Mouse (Mus musculus) hindbrain, embryonic 11.5 days (tissue): ENCODE measurements around the gene Shkbp1. TPM values are rescaled to one million over a fixed set of nuclear protein-coding genes. Genes with fewer than 3 reads are reported as not detected.

Experiments
- ATAC-seq: fragments of 200-750 bp; cut with Nextera tagmentation; 2 replicates; pipeline ENCODE4 v1.8.0; 2017; ENCODE audit warnings: mild to moderate bottlenecking, moderate TSS enrichment, moderate library complexity; ENCODE audit not compliant: low FRiP score
- DNase-seq: peaks from one replicate; pipeline ENCODE4 v3.0.0-alpha.2; 2015; ENCODE audit warnings: low spot score
- H3K27ac ChIP-seq: fragments of 300-500 bp; sonication (generic); 2 replicates; pipeline ENCODE4 v1.5.1; 2014; ENCODE audit warnings: mild to moderate bottlenecking, low read depth, low read length
- H3K27me3 ChIP-seq: fragments of 300-500 bp; sonication (generic); 2 replicates; pipeline ENCODE4 v1.6.1; 2014; ENCODE audit warnings: mild to moderate bottlenecking, low read length, moderate library complexity, mixed read lengths; ENCODE audit not compliant: control insufficient read depth, insufficient read depth
- H3K36me3 ChIP-seq: fragments of 300-500 bp; sonication (generic); 2 replicates; pipeline ENCODE4 v1.6.1; 2014; ENCODE audit warnings: mild to moderate bottlenecking, low read length, moderate library complexity, mixed read lengths; ENCODE audit not compliant: control insufficient read depth, insufficient read depth
- H3K4me1 ChIP-seq: fragments of 300-500 bp; sonication (generic); replicated peaks from 2 replicates; pipeline ENCODE4 v1.6.1; 2014; ENCODE audit warnings: low read length, mixed read lengths; ENCODE audit not compliant: control insufficient read depth, insufficient read depth
- H3K4me2 ChIP-seq: fragments of 300-500 bp; sonication (generic); replicated peaks from 2 replicates; pipeline ENCODE4 v1.6.1; 2014; ENCODE audit warnings: mild to moderate bottlenecking, low read depth, low read length
- H3K4me3 ChIP-seq: fragments of 300-500 bp; sonication (generic); 2 replicates; pipeline ENCODE4 v1.5.1; 2014; ENCODE audit warnings: low read depth, low read length
- H3K9ac ChIP-seq: fragments of 300-500 bp; sonication (generic); 2 replicates; pipeline ENCODE4 v1.6.1; 2014; ENCODE audit warnings: low read depth, low read length
- H3K9me3 ChIP-seq: fragments of 300-500 bp; sonication (generic); 2 replicates; pipeline ENCODE4 v1.6.1; 2016; ENCODE audit warnings: low read length; ENCODE audit not compliant: control insufficient read depth
- WGBS: fragments of 180-500 bp; shearing (Covaris S2); extraction: QIAGEN DNeasy Blood & Tissue Kit; methylation state at CpG from one replicate; pipeline ENCODE4 v1.1.7; 2014; 5-methylcytosine and 5-hydroxymethylcytosine counted together
- polyA plus RNA-seq: library from polyadenylated mRNA; unstranded; fragments of >200 nt; fragmentation: Nextera tagmentation; extraction: Ambion mirVana; gene quantifications from 2 replicates; pipeline ENCODE4 v1.2.1, GENCODE M21; 2014

Shkbp1 gene
- 51.5 and 56.7 TPM in 2 replicates for polyA plus RNA-seq

DNA sequence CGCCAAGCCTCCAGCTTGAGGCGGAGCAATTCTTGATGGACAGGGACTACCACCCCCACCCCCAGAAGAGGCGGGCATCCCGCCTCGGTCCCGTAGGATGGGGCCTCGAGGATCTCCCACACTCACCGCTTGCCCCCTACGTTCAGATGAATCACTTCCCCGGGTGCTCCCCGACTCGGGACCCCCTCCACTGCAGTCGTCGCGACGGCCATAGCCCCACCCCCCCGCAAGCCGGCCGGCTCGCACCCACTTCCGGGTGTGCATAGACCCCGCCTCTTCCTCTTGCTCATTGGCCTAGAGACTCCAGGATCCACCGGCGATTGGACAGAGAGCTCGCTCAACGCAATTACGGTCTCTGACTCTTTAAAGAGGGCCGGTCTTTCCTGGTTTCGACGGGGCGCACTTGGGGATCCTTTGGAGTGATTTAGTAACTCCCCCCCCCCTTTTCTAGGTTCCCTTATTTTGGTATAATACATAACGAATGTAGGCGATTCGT lies at the start of gene Shkbp1:
Gene Shkbp1 (minus strand): TSS at position 275 of the 496 bp plus-strand sequence.
- Histone ChIP-seq H3K36me3 (no peaks in the 10 kb centered on the region), H3K4me1 (peaks cover 5% of the 10 kb centered on the region; the same call in 1 of the 2 replicates), H3K9ac (peak within 1 kb of the TSS; percentile 77), H3K4me3 (peak within 1 kb of the TSS; percentile 67), H3K27me3 (peaks cover 15% of the 10 kb centered on the region), H3K4me2 (peak within 1 kb of the TSS; percentile 68), H3K27ac (no peak within 1 kb of the TSS), H3K9me3 (no peaks in the 10 kb centered on the region)
- ATAC-seq (peak; percentile 94), DNase-seq (peak; percentile 90)
- under 1% methylated on average over 34 of the region's 34 CpGs for WGBS

- ATAC-seq (no peak), DNase-seq (peak; percentile 29)
- H3K27ac ChIP-seq: no peak overlapping the region
- peak overlapping the region; percentile 14; the same call in 1 of the 2 replicates for H3K4me2 ChIP-seq
- peaks cover 3% of the 10 kb centered on the region for H3K4me1 ChIP-seq
- 0 out of 2 replicates have a peak overlapping the region, but pooled peaks have one; percentile 1 for H3K4me3 ChIP-seq
- no peak overlapping the region for H3K9ac ChIP-seq
- H3K9me3 ChIP-seq: no peaks in the 10 kb centered on the region
- H3K36me3 ChIP-seq: no peaks in the 10 kb centered on the region
- 9% methylated on average over 81 of the region's 81 CpGs for WGBS
- H3K27me3 ChIP-seq: peaks cover 71% of the 10 kb centered on the region
These were observed 48.6 kb upstream of the Shkbp1 start for GRCm38 (mm10) chr7:27404203-27404942.

DNA sequence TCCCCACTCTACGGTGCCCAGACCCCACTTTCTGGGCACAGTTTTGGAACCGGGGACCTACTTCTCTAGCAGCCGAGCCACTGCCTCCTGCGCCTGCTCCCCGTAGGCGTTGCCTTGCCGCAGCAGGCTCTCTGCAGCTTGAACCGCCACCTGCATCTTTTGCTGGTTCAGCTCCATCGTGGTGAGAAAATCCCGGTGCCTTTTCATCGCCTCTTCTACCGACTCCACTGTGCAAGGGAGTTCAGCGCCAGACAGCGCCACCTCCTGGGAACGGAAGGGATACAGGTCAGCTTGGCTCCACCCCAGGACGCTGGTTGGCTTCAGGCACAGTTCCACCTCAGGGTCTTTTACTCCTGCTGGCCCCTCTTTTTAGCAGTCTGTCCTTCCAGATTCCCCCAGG lies 46.9 kb upstream of the Shkbp1 start:
- no peak overlapping the region for H3K4me3 ChIP-seq
- ATAC-seq (no peak), DNase-seq (peak; percentile 76)
- no peaks in the 10 kb centered on the region; the same call in 1 of the 2 replicates for H3K4me1 ChIP-seq
- H3K4me2 ChIP-seq: no peak overlapping the region
- no peaks in the 10 kb centered on the region for H3K36me3 ChIP-seq
- no peak overlapping the region for H3K9ac ChIP-seq
- H3K27me3 ChIP-seq: peaks cover 59% of the 10 kb centered on the region
- H3K9me3 ChIP-seq: no peaks in the 10 kb centered on the region
- WGBS: 11% methylated on average over 16 of the region's 16 CpGs
- H3K27ac ChIP-seq: no peak overlapping the region

- H3K27ac ChIP-seq: no peak overlapping the region
- H3K9me3 ChIP-seq: no peaks in the 10 kb centered on the region
- no peak overlapping the region for H3K4me2 ChIP-seq
- no peaks in the 10 kb centered on the region for H3K36me3 ChIP-seq
- no peak overlapping the region for H3K4me3 ChIP-seq
- no peak for ATAC-seq
- peaks cover 60% of the 10 kb centered on the region for H3K27me3 ChIP-seq
- no peak overlapping the region for H3K9ac ChIP-seq
- H3K4me1 ChIP-seq: peaks cover 4% of the 10 kb centered on the region
- 82% methylated on average over 7 of the region's 7 CpGs for WGBS
- DNase-seq: no peak
These were observed 44.7 kb upstream of the Shkbp1 start for GRCm38 (mm10) chr7:27400545-27400944.

GRCm38 (mm10) chr7:27397048-27397949 lies 41.5 kb upstream of the Shkbp1 start:
- H3K36me3 ChIP-seq: no peaks in the 10 kb centered on the region
- DNase-seq (peak; percentile 76), ATAC-seq (peak; percentile 42; the same call in 1 of the 2 replicates)
- H3K9me3 ChIP-seq: no peaks in the 10 kb centered on the region
- H3K4me1 ChIP-seq: peaks cover 4% of the 10 kb centered on the region; the same call in 1 of the 2 replicates
- H3K27ac ChIP-seq: no peak overlapping the region
- no peak overlapping the region for H3K4me2 ChIP-seq
- H3K4me3 ChIP-seq: no peak overlapping the region
- H3K27me3 ChIP-seq: peaks cover 52% of the 10 kb centered on the region
- WGBS: 20% methylated on average over 26 of the region's 26 CpGs
- H3K9ac ChIP-seq: no peak overlapping the region

DNA sequence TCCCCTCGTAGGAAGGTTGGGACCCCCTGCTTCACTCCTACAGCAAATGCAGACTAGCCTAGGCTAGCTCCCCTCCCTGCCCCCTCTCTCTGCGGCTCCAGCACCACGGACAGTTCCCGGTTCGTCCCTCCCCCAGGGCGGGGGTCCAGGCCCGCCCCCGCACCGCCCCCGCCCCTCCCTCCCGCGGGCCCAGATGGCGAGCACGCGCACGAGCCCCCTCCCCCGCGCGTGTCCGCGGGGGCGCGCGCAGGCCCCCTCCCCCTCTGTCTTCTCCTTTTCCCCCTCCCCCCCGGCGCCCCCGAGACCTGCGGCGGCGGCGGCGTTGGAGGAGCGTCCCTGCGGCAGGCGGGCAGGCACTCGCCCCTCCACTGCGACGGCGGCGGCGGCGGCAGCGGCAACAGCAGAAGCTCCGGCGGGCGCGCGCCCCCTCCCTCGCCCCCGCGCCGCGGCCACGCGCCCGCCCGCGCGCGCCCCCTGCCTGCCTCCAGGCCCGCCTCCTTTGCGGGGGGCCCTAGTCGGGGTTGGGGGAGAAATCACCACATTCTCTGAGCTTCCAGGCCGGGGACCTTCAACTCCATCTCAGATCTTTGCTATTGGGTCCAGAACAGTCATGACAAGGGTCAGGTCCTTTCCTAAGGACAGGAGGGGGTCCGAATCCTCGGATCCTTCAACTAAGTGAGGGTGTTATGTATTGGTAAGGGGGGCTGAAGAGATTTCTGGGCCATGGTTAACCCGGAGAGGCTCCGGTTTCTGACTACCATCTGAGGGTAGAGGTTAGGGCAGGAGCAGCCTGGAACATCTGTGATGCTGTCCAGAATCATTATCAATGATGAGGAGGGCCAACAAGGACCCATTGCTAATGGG lies 40.6 kb upstream of the Shkbp1 start:
- Histone ChIP-seq H3K4me3 (peak overlapping the region; percentile 50), H3K36me3 (no peaks in the 10 kb centered on the region), H3K9me3 (no peaks in the 10 kb centered on the region), H3K4me2 (peak overlapping the region; percentile 80), H3K27me3 (peaks cover 56% of the 10 kb centered on the region), H3K9ac (no peak overlapping the region), H3K27ac (no peak overlapping the region), H3K4me1 (peaks cover 4% of the 10 kb centered on the region; the same call in 1 of the 2 replicates)
- WGBS: 3% methylated on average over 42 of the region's 68 CpGs
- ATAC-seq (peak; percentile 63), DNase-seq (peak; percentile 62)

DNA sequence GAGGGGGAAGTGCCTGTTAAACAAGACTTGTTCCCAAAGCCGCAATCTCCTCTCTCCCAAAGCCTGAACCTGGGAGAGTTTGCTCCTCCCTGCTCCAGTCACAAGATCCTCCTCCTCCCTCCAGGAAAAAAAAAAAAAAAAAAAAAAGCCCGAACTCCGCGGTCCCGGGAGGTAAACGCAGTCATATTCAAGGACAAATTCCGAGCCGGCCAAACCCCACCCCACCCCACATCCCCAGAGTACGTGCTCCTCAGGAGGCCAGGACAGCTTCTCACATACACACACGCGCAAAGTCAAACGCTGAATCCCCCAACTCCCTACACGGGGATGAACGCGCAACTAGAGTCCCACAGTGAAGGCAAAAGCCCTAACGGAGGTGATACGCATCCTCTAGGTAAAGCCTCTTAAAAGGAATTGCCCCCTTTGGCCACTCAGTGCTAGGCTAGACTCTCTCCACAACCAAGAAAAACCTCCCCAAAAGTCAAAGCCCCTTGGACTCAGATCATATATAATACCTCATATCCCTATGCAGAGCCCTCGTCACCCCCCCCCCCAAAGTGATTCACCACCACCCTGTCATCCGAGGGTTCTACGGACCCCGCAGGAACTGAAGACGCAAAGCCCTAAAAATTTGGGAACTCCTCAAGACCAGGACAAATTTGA lies 39.8 kb upstream of the Shkbp1 start:
- peaks cover 58% of the 10 kb centered on the region for H3K27me3 ChIP-seq
- DNase-seq (peak; percentile 18), ATAC-seq (peak; percentile 30; the same call in 1 of the 2 replicates)
- no peaks in the 10 kb centered on the region for H3K9me3 ChIP-seq
- peak overlapping the region; percentile 50; the same call in 1 of the 2 replicates for H3K4me3 ChIP-seq
- WGBS: 3% methylated on average over 22 of the region's 22 CpGs
- peaks cover 4% of the 10 kb centered on the region; the same call in 1 of the 2 replicates for H3K4me1 ChIP-seq
- H3K9ac ChIP-seq: no peak overlapping the region
- peak overlapping the region; percentile 80 for H3K4me2 ChIP-seq
- H3K27ac ChIP-seq: no peak overlapping the region
- no peaks in the 10 kb centered on the region for H3K36me3 ChIP-seq
